Comparison of ENCODE assay signal across 1 mouse cellular context in the genomic region with DNA sequence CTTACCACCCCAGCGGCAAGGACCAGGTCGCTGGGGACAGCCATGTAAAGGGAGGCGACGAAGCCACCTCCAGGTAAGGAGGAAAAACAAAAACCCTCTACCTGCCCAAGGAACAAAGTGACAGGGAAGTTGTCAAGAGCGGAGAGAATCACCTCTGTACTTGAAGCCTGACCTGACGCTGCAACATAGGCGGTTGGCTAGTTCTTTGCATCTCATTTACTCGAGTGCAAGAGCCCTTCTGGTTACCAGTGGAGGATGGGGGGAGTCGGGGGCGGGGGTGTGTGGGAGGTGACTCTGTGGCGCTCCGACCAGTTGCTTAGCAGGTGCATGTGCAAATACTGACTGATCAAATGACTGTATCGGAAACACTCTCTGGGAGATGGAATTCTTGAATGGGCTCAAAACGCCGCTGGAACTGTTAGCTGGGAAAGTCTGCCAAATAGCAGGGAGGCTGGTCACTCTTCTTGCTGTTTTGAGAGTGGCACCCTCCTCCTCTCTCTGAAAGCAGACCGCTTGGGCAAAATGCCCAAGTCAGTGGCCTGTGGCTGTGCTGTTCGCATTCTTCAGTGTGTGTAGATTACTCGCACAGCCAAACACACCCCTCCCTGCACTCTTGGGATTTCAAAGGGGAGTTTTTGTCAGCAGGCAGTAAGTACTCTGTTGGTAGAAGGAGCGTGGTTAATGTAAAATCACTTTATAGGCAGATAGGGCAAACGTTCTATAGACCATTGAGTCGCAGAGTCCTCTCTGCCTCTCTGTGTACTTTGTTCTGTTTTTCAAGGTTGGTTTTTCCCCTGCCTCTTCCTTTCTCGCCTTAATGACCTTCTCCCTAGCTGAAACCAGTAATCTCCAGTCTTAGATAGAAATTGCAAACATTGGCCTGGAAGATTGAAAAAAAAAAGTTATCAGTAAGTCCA.
TF ChIP-seq lines count a peak whose summit lies in the region.

No protein-coding gene starts in this region.

TF ChIP-seq in CH12.LX, 34 proteins besides CTCF, POLR2A, EP300 and RAD21 (continued from another document):
- TF ChIP-seq JUN (IDR thresholded peaks at IDR 0.05; ENCODE audit: insufficient read depth, low read depth, low read length) (no peak), SMC3 (IDR thresholded peaks at IDR 0.05; ENCODE audit: low read depth, low read length) (no peak), MAZ (IDR thresholded peaks at IDR 0.05; ENCODE audit: low read depth, low read length) (no peak), RCOR1 (conservative IDR thresholded peaks at IDR 0.05; ENCODE audit: low read depth, low read length) (no peak), ZC3H11A (IDR thresholded peaks at IDR 0.05; ENCODE audit: low read depth, low read length) (no peak), MAX (IDR thresholded peaks at IDR 0.05; ENCODE audit: low read length) (no peak), ZNF384 (IDR thresholded peaks at IDR 0.05; ENCODE audit: low read depth, low read length) (no peak), ZKSCAN1 (IDR thresholded peaks at IDR 0.05; ENCODE audit: borderline replicate concordance, low read depth, low read length) (no peak)
